Mouse (Mus musculus) midbrain, postnatal 0 days (tissue): ENCODE data around the gene Vwa1. TPM values are rescaled to one million over a fixed set of nuclear protein-coding genes. Genes with fewer than 3 reads are reported as not detected.

Experiments
- ATAC-seq: fragments of 200-750 bp; cut with Nextera tagmentation; 2 replicates; pipeline ENCODE4 v1.8.0; 2017; ENCODE audit warnings: moderate number of reproducible peaks, mild to moderate bottlenecking, moderate TSS enrichment, moderate library complexity; ENCODE audit not compliant: low FRiP score
- DNase-seq: peaks from one replicate; pipeline ENCODE4 v3.0.0-alpha.2; 2015; ENCODE audit warnings: low spot score
- H3K27ac ChIP-seq: fragments of 300-500 bp; sonication (generic); 2 replicates; pipeline ENCODE4 v1.5.1; 2014; ENCODE audit warnings: low read depth, mild to moderate bottlenecking, low read length, mixed read lengths
- H3K27me3 ChIP-seq: fragments of 300-500 bp; sonication (generic); 2 replicates; pipeline ENCODE4 v1.6.1; 2014; ENCODE audit warnings: low read length, control low read depth, mixed read lengths; ENCODE audit not compliant: insufficient read depth
- H3K36me3 ChIP-seq: fragments of 300-500 bp; sonication (generic); 2 replicates; pipeline ENCODE4 v1.6.1; 2014; ENCODE audit warnings: low read length, control low read depth, mixed read lengths; ENCODE audit not compliant: insufficient read depth
- H3K4me1 ChIP-seq: fragments of 300-500 bp; sonication (generic); 2 replicates; pipeline ENCODE4 v1.6.1; 2014; ENCODE audit warnings: mild to moderate bottlenecking, control low read depth, antibody characterized with exemption, low read length, mixed read lengths; ENCODE audit not compliant: insufficient read depth
- H3K4me2 ChIP-seq: fragments of 300-500 bp; sonication (generic); 2 replicates; pipeline ENCODE4 v1.6.1; 2014; ENCODE audit warnings: low read depth, mild to moderate bottlenecking, low read length, mixed read lengths; ENCODE audit not compliant: poor library complexity, severe bottlenecking
- H3K4me3 ChIP-seq: fragments of 300-500 bp; sonication (generic); 2 replicates; pipeline ENCODE4 v1.5.1; 2014; ENCODE audit warnings: low read depth, mild to moderate bottlenecking, low read length, moderate library complexity
- H3K9ac ChIP-seq: fragments of 300-500 bp; sonication (generic); replicated peaks from 2 replicates; pipeline ENCODE4 v1.6.1; 2014; ENCODE audit warnings: mild to moderate bottlenecking, low read length, moderate library complexity, mixed read lengths; ENCODE audit not compliant: poor library complexity, severe bottlenecking
- H3K9me3 ChIP-seq: fragments of 300-500 bp; sonication (generic); 2 replicates; pipeline ENCODE4 v1.6.1; 2016; ENCODE audit warnings: low read length, control low read depth
- CTCF ChIP-seq: IDR thresholded peaks from 2 replicates; pipeline ENCODE4 v1.5.1; 2016; ENCODE audit warnings: antibody characterized with exemption, mild to moderate bottlenecking
- WGBS: fragments of 180-500 bp; shearing (Covaris S2); extraction: QIAGEN DNeasy Blood & Tissue Kit; methylation state at CpG from one replicate; pipeline ENCODE4 v1.1.7; 2014; 5-methylcytosine and 5-hydroxymethylcytosine counted together
- microRNA-seq: library from miRNA; unstranded; fragments of <30 nt; microRNA quantifications from one replicate; pipeline ENCODE4, GENCODE M21; 2016; ENCODE audit warnings: borderline number of aligned reads
- polyA plus RNA-seq: library from polyadenylated mRNA; unstranded; fragments of >200 nt; fragmentation: Nextera tagmentation; extraction: Ambion mirVana; gene quantifications from 2 replicates; pipeline ENCODE4 v1.2.1, GENCODE M21; 2015
- total RNA-seq: library from RNA; depleted of rRNA; stranded (reverse); fragments of >200 nt; gene quantifications from 2 replicates; pipeline ENCODE4 v1.2.3, GENCODE M21; 2014; rRNA removed

Vwa1 gene
- total and polyA plus RNA-seq, 2 experiments from 2014 or later: 25.5 to 42.5 TPM

- 87% methylated on average over 10 of the region's 10 CpGs for WGBS
- H3K4me2 ChIP-seq: 0 out of 2 replicates have a peak overlapping the region, but pooled peaks have one; percentile 70
- no peak overlapping the region for H3K9ac ChIP-seq
- H3K27ac ChIP-seq: no peak overlapping the region; the same call in 1 of the 2 replicates
- H3K9me3 ChIP-seq: no peaks in the 10 kb centered on the region
- no peak overlapping the region for H3K4me3 ChIP-seq
- peaks cover 5% of the 10 kb centered on the region; the same call in 1 of the 2 replicates for H3K36me3 ChIP-seq
- ATAC-seq (no peak), DNase-seq (no peak)
- no peaks in the 10 kb centered on the region for H3K27me3 ChIP-seq
- TF ChIP-seq CTCF: no peak
- peaks cover 10% of the 10 kb centered on the region; the same call in 1 of the 2 replicates for H3K4me1 ChIP-seq
Observed at GRCm38 (mm10) chr4:155733267-155733666, 41.2 kb downstream of the Vwa1 start.

- H3K9ac ChIP-seq: no peak overlapping the region
- no peak overlapping the region for H3K4me3 ChIP-seq
- H3K9me3 ChIP-seq: no peaks in the 10 kb centered on the region
- H3K27ac ChIP-seq: no peak overlapping the region
- H3K36me3 ChIP-seq: peaks cover 6% of the 10 kb centered on the region; the same call in 1 of the 2 replicates
- 60% methylated on average over 2 of the region's 2 CpGs for WGBS
- ATAC-seq (no peak), DNase-seq (no peak)
- no peak for TF ChIP-seq CTCF
- H3K4me2 ChIP-seq: no peak overlapping the region
- H3K27me3 ChIP-seq: no peaks in the 10 kb centered on the region
- no peaks in the 10 kb centered on the region for H3K4me1 ChIP-seq
Observed at GRCm38 (mm10) chr4:155727993-155728392, 46.5 kb downstream of the Vwa1 start.

GRCm38 (mm10) chr4:155721668-155722083 lies 52.8 kb downstream of the Vwa1 start:
- Histone ChIP-seq H3K27me3 (no peaks in the 10 kb centered on the region), H3K36me3 (peaks cover 10% of the 10 kb centered on the region), H3K9me3 (no peaks in the 10 kb centered on the region), H3K9ac (no peak overlapping the region), H3K4me1 (no peaks in the 10 kb centered on the region), H3K27ac (no peak overlapping the region), H3K4me2 (no peak overlapping the region), H3K4me3 (no peak overlapping the region)
- DNase-seq (peak; percentile 15), ATAC-seq (no peak)
- peak; percentile 72 for TF ChIP-seq CTCF
- WGBS: 49% methylated on average over 4 of the region's 4 CpGs

Small RNA genes lying within 50 kb of the gene (microRNA-seq; reads per million reads assigned to microRNA genes)
- not detected for gene Gm27743

Other genes starting within 250 kb of the Vwa1 start
- 69.1 and 81.6 TPM in 2 replicates for gene Nadk, start 212.3 kb downstream of the Vwa1 start, total RNA-seq
- gene Nadk, start 212.3 kb downstream of the Vwa1 start, polyA plus RNA-seq: 48.2 and 56.6 TPM in 2 replicates
- gene Slc35e2, start 173.3 kb downstream of the Vwa1 start, total RNA-seq: 65.1 and 74.9 TPM in 2 replicates
- 14.7 and 14.8 TPM in 2 replicates for gene Slc35e2, start 173.3 kb downstream of the Vwa1 start, polyA plus RNA-seq
- 15.2 and 25.3 TPM in 2 replicates for gene Cdk11b, start 149.8 kb downstream of the Vwa1 start, total RNA-seq
- 60.2 and 64.1 TPM in 2 replicates for gene Cdk11b, start 149.8 kb downstream of the Vwa1 start, polyA plus RNA-seq
- not detected in 2 replicates for gene Gm10563, start 129.3 kb downstream of the Vwa1 start, total RNA-seq
- not detected in 2 replicates for gene Gm10563, start 129.3 kb downstream of the Vwa1 start, polyA plus RNA-seq
- 4.1 and 6.4 TPM in 2 replicates for gene Mmp23, start 121.3 kb downstream of the Vwa1 start, total RNA-seq
- 4.4 and 5.6 TPM in 2 replicates for gene Mmp23, start 121.3 kb downstream of the Vwa1 start, polyA plus RNA-seq
- gene Mib2, start 105.5 kb downstream of the Vwa1 start, total RNA-seq: 115 and 118 TPM in 2 replicates
- gene Mib2, start 105.5 kb downstream of the Vwa1 start, polyA plus RNA-seq: 49.3 and 49.5 TPM in 2 replicates
- 43.8 and 46.4 TPM in 2 replicates for gene Fndc10, start 80.4 kb downstream of the Vwa1 start, total RNA-seq
- 24.3 and 27.4 TPM in 2 replicates for gene Fndc10, start 80.4 kb downstream of the Vwa1 start, polyA plus RNA-seq
- 84.1 and 90.7 TPM in 2 replicates for gene Ssu72, start 69.9 kb downstream of the Vwa1 start, total RNA-seq
- 152 and 153 TPM in 2 replicates for gene Ssu72, start 69.9 kb downstream of the Vwa1 start, polyA plus RNA-seq
- gene Tmem240, start 39.9 kb downstream of the Vwa1 start, total RNA-seq: 51.0 and 78.0 TPM in 2 replicates
- 34.9 and 37.9 TPM in 2 replicates for gene Tmem240, start 39.9 kb downstream of the Vwa1 start, polyA plus RNA-seq
- 52.6 and 69.1 TPM in 2 replicates for gene Atad3a, start 13.6 kb downstream of the Vwa1 start, total RNA-seq
- gene Atad3a, start 13.6 kb downstream of the Vwa1 start, polyA plus RNA-seq: 65.9 and 69.9 TPM in 2 replicates
- gene Tmem88b, start 11.2 kb upstream of the Vwa1 start, total RNA-seq: 0.66 and 1.6 TPM in 2 replicates
- 0.56 and 0.65 TPM in 2 replicates for gene Tmem88b, start 11.2 kb upstream of the Vwa1 start, polyA plus RNA-seq
- gene Ankrd65, start 15.7 kb upstream of the Vwa1 start, total RNA-seq: not detected in 2 replicates
- gene Ankrd65, start 15.7 kb upstream of the Vwa1 start, polyA plus RNA-seq: not detected in 2 replicates
- gene Mrpl20, start 28.2 kb upstream of the Vwa1 start, total RNA-seq: 111 and 123 TPM in 2 replicates
- 279 and 316 TPM in 2 replicates for gene Mrpl20, start 28.2 kb upstream of the Vwa1 start, polyA plus RNA-seq
- gene Ccnl2, start 37.8 kb upstream of the Vwa1 start, total RNA-seq: 66.3 and 112 TPM in 2 replicates
- 78.6 and 88.8 TPM in 2 replicates for gene Ccnl2, start 37.8 kb upstream of the Vwa1 start, polyA plus RNA-seq
- gene Aurkaip1, start 56.6 kb upstream of the Vwa1 start, total RNA-seq: 90.9 and 102 TPM in 2 replicates
- 155 and 158 TPM in 2 replicates for gene Aurkaip1, start 56.6 kb upstream of the Vwa1 start, polyA plus RNA-seq
- 35.5 and 37.2 TPM in 2 replicates for gene Mxra8, start 65.0 kb upstream of the Vwa1 start, total RNA-seq
- 27.2 and 32.7 TPM in 2 replicates for gene Mxra8, start 65.0 kb upstream of the Vwa1 start, polyA plus RNA-seq
- gene Dvl1, start 72.7 kb upstream of the Vwa1 start, total RNA-seq: 141 and 156 TPM in 2 replicates
- 17.5 TPM in 2 replicates for gene Dvl1, start 72.7 kb upstream of the Vwa1 start, polyA plus RNA-seq
- 0.38 and 1.2 TPM in 2 replicates for gene Tas1r3, start 88.7 kb upstream of the Vwa1 start, total RNA-seq
- gene Tas1r3, start 88.7 kb upstream of the Vwa1 start, polyA plus RNA-seq: 0.12 and 0.22 TPM in 2 replicates
- 35.3 and 43.7 TPM in 2 replicates for gene Cptp, start 94.7 kb upstream of the Vwa1 start, total RNA-seq
- 27.3 and 32.1 TPM in 2 replicates for gene Cptp, start 94.7 kb upstream of the Vwa1 start, polyA plus RNA-seq
- 45.0 and 56.0 TPM in 2 replicates for gene Ints11, start 94.8 kb upstream of the Vwa1 start, total RNA-seq
- 53.6 and 56.0 TPM in 2 replicates for gene Ints11, start 94.8 kb upstream of the Vwa1 start, polyA plus RNA-seq
- 71.9 and 95.9 TPM in 2 replicates for gene Pusl1, start 117.1 kb upstream of the Vwa1 start, total RNA-seq
- gene Pusl1, start 117.1 kb upstream of the Vwa1 start, polyA plus RNA-seq: 54.3 and 54.5 TPM in 2 replicates
- 82.6 and 99.3 TPM in 2 replicates for gene Acap3, start 117.1 kb upstream of the Vwa1 start, total RNA-seq
- gene Acap3, start 117.1 kb upstream of the Vwa1 start, polyA plus RNA-seq: 63.3 and 64.5 TPM in 2 replicates
- gene Ube2j2, start 169.1 kb upstream of the Vwa1 start, total RNA-seq: 76.5 and 82.0 TPM in 2 replicates
- gene Ube2j2, start 169.1 kb upstream of the Vwa1 start, polyA plus RNA-seq: 125 and 138 TPM in 2 replicates
- gene C1qtnf12, start 187.6 kb upstream of the Vwa1 start, total RNA-seq: 11.7 and 13.3 TPM in 2 replicates
- 11.7 and 14.8 TPM in 2 replicates for gene C1qtnf12, start 187.6 kb upstream of the Vwa1 start, polyA plus RNA-seq
- gene B3galt6, start 218.0 kb upstream of the Vwa1 start, total RNA-seq: 52.5 and 57.2 TPM in 2 replicates
- 31.1 and 32.2 TPM in 2 replicates for gene B3galt6, start 218.0 kb upstream of the Vwa1 start, polyA plus RNA-seq
- 84.8 and 105 TPM in 2 replicates for gene Sdf4, start 218.2 kb upstream of the Vwa1 start, total RNA-seq
- gene Sdf4, start 218.2 kb upstream of the Vwa1 start, polyA plus RNA-seq: 111 and 112 TPM in 2 replicates
- gene Tnfrsf4, start 239.1 kb upstream of the Vwa1 start, total RNA-seq: 0.66 and 1.4 TPM in 2 replicates
- 0.54 and 0.78 TPM in 2 replicates for gene Tnfrsf4, start 239.1 kb upstream of the Vwa1 start, polyA plus RNA-seq